Mouse (Mus musculus) thymus, postnatal 0 days (tissue): ENCODE measurements around the gene Fig4. TPM values are rescaled to one million over a fixed set of nuclear protein-coding genes. Genes with fewer than 3 reads are reported as not detected.

Experiments
- DNase-seq: peaks from one replicate; pipeline ENCODE4 v3.0.0-alpha.2; 2015; ENCODE audit warnings: low spot score
- polyA plus RNA-seq: library from polyadenylated mRNA; unstranded; fragments of >200 nt; fragmentation: Nextera tagmentation; extraction: Ambion mirVana; gene quantifications from 2 replicates; pipeline ENCODE4 v1.2.1, GENCODE M21; 2015

The Fig4 gene
- polyA plus RNA-seq, 1 experiment from 2014 or later = 29.4 TPM

DNA sequence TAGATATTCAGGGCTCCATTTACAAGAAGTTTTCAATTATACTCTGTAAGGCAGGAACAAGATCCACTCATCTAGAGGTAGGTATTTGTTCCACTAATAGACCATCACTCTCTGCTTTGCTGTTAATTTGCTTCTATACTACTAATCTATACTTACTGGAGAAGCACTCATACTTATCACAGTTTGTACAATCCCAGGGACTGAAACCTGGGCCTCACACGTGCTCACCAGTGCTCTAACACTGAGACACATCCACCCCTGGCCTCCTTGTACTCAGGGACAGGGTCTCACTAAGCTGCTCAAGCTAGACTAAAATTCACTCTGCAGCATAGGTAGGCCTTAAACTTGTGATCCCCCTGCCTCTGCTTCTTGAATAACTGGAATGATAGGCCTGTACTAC, 41.8 kb downstream of the Fig4 start:
- no peak for DNase-seq

- DNase-seq = no peak
These were observed 42.6 kb downstream of the Fig4 start for GRCm38 (mm10) chr10:41260243-41261006.

- no peak for DNase-seq
These were observed 52.4 kb downstream of the Fig4 start for GRCm38 (mm10) chr10:41250749-41251065.

DNA sequence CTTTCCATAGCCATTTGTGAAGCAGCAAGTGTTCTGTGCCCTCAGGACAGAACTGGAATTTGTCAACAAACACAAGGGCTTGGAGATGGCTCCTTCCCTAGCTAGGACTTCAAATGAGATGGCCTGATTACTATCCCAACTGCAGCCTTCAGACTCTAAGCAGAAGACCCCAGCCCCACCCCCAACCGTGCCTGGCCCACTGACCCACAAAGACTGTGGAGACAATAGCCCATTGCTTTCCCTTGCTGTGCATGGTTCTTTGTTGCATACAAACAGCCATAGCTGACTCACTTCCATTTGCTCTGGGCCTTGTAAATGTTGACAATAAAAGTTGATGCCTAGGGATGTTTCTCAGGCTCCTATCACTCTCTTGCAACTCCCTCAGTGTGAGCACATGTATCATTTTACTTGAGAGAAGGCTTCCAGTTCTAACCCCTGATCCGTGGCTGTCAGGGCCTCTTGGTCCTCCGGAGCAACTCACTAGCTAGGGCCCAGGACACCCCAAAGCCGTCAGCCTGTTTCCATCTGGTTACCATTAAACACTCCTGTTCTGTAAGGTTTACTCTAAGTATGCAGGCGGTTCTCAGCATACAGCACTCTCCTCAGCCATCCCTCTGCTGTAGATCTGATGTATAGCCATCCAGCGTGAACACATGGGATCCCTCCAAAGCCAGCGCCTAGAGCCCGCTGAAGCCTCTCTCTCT, 52.9 kb downstream of the Fig4 start:
- no peak for DNase-seq

DNA sequence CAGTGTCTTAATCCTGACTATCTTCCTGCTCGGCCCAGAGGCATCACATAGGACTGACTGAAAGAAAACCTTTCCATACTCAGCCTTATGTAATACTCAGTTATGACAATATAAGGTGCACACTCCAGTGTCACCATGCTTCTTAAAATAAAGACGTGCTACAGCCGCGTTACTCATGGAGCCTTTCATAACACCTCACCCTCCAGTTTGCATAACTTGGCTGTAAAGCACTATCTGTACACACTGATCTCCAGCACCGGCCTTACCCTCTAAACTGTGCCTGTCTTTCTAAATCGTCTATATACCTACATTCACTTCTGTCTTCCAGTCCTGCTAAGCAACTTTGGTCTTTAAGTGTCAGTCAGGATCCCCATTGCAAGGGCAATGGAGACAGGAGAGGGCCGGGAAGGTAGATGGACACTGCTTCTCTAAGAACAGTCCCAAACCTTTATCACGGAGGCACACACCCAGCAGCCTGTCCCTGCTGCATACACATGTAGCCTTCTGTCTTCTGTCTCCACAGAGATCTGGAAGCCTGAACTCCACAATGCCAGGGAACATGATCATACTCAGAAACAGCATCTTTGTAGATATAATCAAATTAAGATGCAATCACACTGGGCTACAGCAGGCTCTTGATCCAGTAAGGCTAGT, 53.9 kb downstream of the Fig4 start:
- no peak for DNase-seq

GRCm38 (mm10) chr10:41247800-41248473, 55.1 kb downstream of the Fig4 start:
- DNase-seq = no peak

DNA sequence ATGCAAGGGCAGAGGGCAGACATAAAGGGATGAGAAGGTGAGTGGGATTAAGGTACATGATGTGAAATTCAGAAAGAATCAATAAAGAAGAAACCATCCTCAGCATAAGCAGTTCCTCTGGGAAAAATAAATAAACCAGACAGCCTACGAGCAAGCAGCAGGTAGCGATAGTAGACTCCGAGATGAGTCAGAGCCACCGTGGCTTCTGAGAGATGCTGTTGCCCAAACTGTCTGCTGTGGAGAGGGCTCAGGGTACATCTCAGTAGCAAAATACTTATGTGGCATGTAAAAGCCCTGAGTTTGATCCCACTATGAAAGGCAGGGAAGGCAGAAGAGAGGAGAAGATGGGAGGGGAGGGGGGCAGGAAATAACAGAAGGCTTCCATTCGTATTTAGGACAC, 56.9 kb downstream of the Fig4 start:
- DNase-seq = no peak

DNA sequence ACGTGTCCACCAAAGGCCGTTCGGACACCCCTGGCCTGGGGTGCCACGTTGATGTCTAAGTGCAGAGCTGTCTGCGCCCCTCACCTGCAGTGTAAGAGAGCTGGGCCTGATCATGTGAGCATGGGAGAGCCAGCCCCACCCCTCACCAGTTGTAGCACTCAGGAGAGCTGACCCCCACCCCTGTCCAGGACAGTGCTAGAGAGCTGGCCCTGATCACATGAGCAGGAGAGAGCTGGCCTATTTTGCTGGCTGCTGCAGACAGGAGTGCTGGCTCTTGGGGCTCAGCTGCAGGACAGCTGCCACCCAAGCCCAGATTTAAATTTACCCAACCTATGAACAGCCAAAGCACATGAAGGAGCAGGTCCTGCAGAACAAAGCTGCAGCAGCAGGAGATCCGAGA, 57.6 kb downstream of the Fig4 start:
- no peak for DNase-seq

- DNase-seq = no peak
These were observed 58.0 kb downstream of the Fig4 start for GRCm38 (mm10) chr10:41245028-41245427.

DNA sequence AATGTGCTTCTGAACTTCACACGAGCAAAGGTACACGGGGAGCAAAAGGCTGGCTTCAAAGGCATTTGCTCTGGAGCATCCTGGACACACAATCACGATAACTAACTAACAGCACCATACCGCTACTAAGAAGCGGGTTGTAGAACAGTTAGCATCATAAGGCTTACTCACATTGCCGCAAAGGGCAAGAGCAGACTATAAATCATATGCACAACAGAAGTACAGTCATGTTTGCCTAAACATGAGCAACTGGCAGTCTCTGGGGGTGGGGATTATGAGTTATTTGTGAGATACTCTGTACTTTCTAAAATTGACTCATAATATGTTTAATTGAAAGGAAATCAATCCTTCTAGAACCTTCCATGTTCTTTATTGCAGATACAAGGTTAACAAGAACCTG, 59.1 kb downstream of the Fig4 start:
- no peak for DNase-seq

- no peak for DNase-seq
These were observed 61.4 kb downstream of the Fig4 start for GRCm38 (mm10) chr10:41241558-41242242.

GRCm38 (mm10) chr10:41241080-41241479, 62.0 kb downstream of the Fig4 start:
- DNase-seq = no peak

- DNase-seq = no peak
These were observed 67.0 kb downstream of the Fig4 start for GRCm38 (mm10) chr10:41236020-41236419.

GRCm38 (mm10) chr10:41235584-41235983, 67.5 kb downstream of the Fig4 start:
- DNase-seq = no peak

GRCm38 (mm10) chr10:41235159-41235558, 67.9 kb downstream of the Fig4 start:
- no peak for DNase-seq

DNA sequence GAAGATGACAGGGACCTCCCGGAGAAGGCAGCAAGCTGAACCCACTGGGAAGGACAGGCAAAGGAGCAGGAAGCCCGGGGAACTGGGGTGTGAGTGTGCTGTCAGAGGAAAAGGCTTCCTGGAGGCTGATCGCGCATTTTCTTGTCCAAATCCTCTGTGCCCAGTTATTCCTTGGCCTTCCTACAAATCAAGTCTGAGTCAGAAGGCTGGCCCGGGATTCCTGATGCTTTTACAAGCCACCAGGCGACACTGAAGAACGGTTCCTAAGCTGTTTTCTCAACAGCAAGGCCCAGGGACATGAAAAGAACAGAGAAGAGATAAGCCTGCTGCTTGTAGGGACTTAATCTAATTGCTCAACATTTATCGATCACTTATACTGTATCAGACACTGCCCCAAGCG, 68.5 kb downstream of the Fig4 start:
- no peak for DNase-seq

DNA sequence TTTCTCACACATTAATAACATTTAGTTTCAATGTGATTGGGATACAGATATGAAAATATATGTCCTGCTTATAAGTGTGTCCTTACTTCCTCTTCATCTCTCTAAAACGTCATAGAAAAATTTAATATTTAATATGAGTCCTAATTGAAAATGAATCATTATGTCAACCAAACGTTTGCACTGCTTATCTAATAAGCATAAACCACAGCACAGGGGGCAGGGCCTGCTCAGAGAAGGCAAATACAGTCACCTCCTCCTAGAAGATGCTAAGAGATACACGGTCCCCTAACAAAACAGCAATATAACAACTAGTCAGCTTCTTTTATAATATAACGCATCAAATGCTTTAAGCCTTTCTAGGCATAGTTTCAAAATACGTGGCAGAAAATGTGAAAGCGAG, 69.9 kb downstream of the Fig4 start:
- DNase-seq = no peak

DNA sequence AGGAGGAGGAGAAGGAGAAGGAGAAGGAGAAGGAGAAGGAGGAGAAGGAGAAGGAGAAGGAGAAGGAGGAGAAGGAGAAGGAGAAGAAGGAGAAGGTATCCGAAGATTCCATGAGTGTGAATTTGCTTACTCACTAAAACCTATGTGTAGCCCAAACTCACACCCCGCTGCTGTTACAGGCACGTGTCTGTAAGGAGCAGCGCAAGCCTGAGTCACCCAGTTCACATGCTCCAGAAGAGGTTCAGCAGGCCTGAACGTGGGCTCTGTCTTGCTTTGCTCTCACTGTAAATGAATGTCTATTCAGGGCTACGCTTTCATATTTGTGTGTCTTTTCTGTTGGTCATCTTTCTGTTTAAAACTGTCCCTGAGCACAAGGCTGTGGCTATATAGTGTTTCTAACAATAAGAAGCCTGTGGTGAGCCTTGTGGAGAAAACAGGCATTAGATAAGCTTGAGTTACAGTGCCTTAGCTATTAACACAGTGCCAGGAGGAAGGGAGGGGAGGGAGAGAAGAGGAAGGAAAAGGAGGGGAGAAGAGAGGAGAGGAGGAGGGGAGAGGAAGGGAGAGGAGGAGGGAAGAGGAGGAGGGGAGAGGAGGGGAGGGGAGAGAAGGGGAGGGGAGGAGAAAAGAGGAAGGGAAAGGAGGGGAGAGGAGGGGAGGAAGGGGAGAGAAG, 71.8 kb downstream of the Fig4 start:
- no peak for DNase-seq

DNA sequence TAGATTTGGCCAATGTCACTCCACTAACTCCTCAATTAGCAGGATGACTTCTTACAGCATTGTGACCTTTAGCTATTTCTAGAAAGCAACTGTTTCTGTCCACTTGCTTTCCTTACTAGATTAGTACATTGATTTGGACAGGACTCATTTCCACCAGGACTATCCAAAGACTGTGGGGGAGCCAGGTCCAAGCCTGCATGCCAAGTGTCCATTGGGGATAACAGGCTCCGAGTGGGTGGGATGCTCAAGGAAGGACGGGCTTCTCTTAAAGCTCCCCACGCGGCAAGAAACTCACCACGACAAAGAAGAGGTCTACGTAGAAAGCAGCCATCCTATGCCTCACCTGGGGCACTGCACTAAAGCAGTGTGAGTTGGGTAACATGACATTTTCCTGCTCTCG, 75.4 kb downstream of the Fig4 start:
- DNase-seq = no peak

GRCm38 (mm10) chr10:41223499-41223898, 79.6 kb downstream of the Fig4 start:
- no peak for DNase-seq

DNA sequence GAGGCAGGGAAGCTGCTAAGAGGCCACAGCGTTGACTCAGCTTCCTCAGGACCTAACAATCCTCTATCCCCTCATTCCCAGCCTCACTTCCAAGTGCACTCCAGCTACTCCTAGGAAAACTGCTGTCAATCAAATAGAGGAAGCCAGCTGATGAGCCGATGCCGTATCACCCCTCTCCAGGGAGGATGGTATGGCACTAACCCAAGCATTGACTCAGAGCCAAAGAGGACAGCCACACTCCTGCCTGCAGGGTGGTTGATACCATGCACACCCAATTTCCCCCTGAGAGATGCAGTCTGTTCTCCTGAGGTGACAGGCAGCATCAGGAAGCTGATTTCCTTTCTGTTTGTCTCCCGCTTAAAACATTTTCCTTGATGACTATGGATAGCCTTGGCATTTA, 81.9 kb downstream of the Fig4 start:
- no peak for DNase-seq
